Mouse (Mus musculus) spleen, adult 2 months (tissue): Measurements from ENCODE around the gene Mknk1. TPM values are rescaled to one million over a fixed set of nuclear protein-coding genes. Genes with fewer than 3 reads are reported as not detected.

Experiments
- DNase-seq, 2 experiments: peaks; one replicate each; pipeline versions ENCODE4 v3.0.0 to v3.0.0-alpha.2; 2012 to 2021; ENCODE audit warnings: low spot score in 2 of 2, low read depth in 1 of 2
- H3K27ac ChIP-seq: fragments of 200-500 bp; 2 replicates; pipeline ENCODE4 v1.5.1; 2012; ENCODE audit warnings: low read length, inconsistent platforms; ENCODE audit not compliant: insufficient read depth
- H3K27me3 ChIP-seq: fragments of 200-500 bp; 2 replicates; pipeline ENCODE4 v1.6.1; 2012; ENCODE audit warnings: mild to moderate bottlenecking, moderate library complexity, low read length, inconsistent platforms; ENCODE audit not compliant: control insufficient read depth, insufficient read depth
- H3K36me3 ChIP-seq: fragments of 200-500 bp; 2 replicates; pipeline ENCODE4 v1.6.1; 2012; ENCODE audit warnings: mild to moderate bottlenecking, low read length, inconsistent platforms; ENCODE audit not compliant: control insufficient read depth, insufficient read depth
- H3K4me1 ChIP-seq: fragments of 200-500 bp; 2 replicates; pipeline ENCODE4 v1.6.1; 2011; ENCODE audit warnings: inconsistent platforms; ENCODE audit not compliant: control insufficient read depth, insufficient read depth, insufficient read length
- H3K4me3 ChIP-seq: fragments of 200-500 bp; 2 replicates; pipeline ENCODE4 v1.5.1; 2011; ENCODE audit warnings: mild to moderate bottlenecking, inconsistent platforms; ENCODE audit not compliant: insufficient read depth, insufficient read length; ENCODE audit errors: extremely low read depth
- CTCF ChIP-seq: fragments of 200-500 bp; IDR thresholded peaks from 2 replicates; pipeline ENCODE4 v1.5.1; 2011; ENCODE audit warnings: mild to moderate bottlenecking, inconsistent platforms; ENCODE audit not compliant: insufficient read depth, insufficient read length, insufficient replicate concordance; ENCODE audit errors: extremely low read depth
- POLR2A ChIP-seq: fragments of 200-500 bp; IDR thresholded peaks from 2 replicates; pipeline ENCODE4 v1.6.1; 2011; ENCODE audit warnings: low read depth, low read length, inconsistent platforms
- WGBS: fragments of 180-500 bp; shearing (Covaris S2); methylation state at CpG from one replicate; pipeline ENCODE4 v1.1.7; 2018; 5-methylcytosine and 5-hydroxymethylcytosine counted together
- polyA plus RNA-seq: library from polyadenylated mRNA; depleted of rRNA; stranded (reverse); fragments of >200 nt; gene quantifications from 2 replicates; pipeline ENCODE4 v1.2.3, GENCODE M21; 2012; rRNA removed

The Mknk1 gene
- polyA plus RNA-seq, 1 experiment, result 68.2 TPM

- H3K36me3 ChIP-seq, result no peaks in the 10 kb centered on the region
- no peaks in the 10 kb centered on the region for H3K4me1 ChIP-seq
- TF ChIP-seq CTCF (no peak), POLR2A (no peak)
- no peak for DNase-seq
- 86% methylated on average over 16 of the region's 16 CpGs for WGBS
- no peak overlapping the region for H3K4me3 ChIP-seq
- H3K27ac ChIP-seq, result no peak overlapping the region
- H3K27me3 ChIP-seq, result 0 out of 2 replicates have a peak, but pooled peaks cover 3% of the 10 kb centered on the region
Measured at GRCm38 (mm10) chr4:115919911-115920310, 80.9 kb downstream of the Mknk1 start.

- 0 out of 2 replicates have a peak, but pooled peaks cover 3% of the 10 kb centered on the region for H3K27me3 ChIP-seq
- no peak for DNase-seq
- no peak for TF ChIP-seq POLR2A
- no peak for TF ChIP-seq CTCF
- no peak overlapping the region for H3K4me3 ChIP-seq
- no peak overlapping the region for H3K27ac ChIP-seq
- 80% methylated on average over 5 of the region's 5 CpGs for WGBS
- no peaks in the 10 kb centered on the region for H3K4me1 ChIP-seq
- no peaks in the 10 kb centered on the region for H3K36me3 ChIP-seq
Measured at GRCm38 (mm10) chr4:115922688-115923087, 83.7 kb downstream of the Mknk1 start.

GRCm38 (mm10) chr4:115923262-115923880 lies 84.4 kb downstream of the Mknk1 start:
- H3K36me3 ChIP-seq, result no peaks in the 10 kb centered on the region
- no peak for TF ChIP-seq CTCF
- no peak for TF ChIP-seq POLR2A
- 79% methylated on average over 16 of the region's 16 CpGs for WGBS
- H3K4me1 ChIP-seq, result no peaks in the 10 kb centered on the region
- H3K27ac ChIP-seq, result no peak overlapping the region
- H3K27me3 ChIP-seq, result no peaks in the 10 kb centered on the region
- DNase-seq, result no peak
- no peak overlapping the region for H3K4me3 ChIP-seq

GRCm38 (mm10) chr4:115927637-115928036 lies 88.6 kb downstream of the Mknk1 start:
- Histone ChIP-seq H3K36me3 (no peaks in the 10 kb centered on the region), H3K4me3 (no peak overlapping the region), H3K4me1 (no peaks in the 10 kb centered on the region), H3K27me3 (no peaks in the 10 kb centered on the region), H3K27ac (no peak overlapping the region)
- TF ChIP-seq POLR2A (no peak), CTCF (no peak)
- 52% methylated on average over 7 of the region's 7 CpGs for WGBS
- DNase-seq, result no peak

Other genes starting within 250 kb of the Mknk1 start
- gene Cyp4a32, start 238.2 kb upstream of the Mknk1 start, polyA plus RNA-seq, result not detected in 2 replicates
- 9.5 and 9.8 TPM in 2 replicates for gene Cyp4b1, start 191.5 kb upstream of the Mknk1 start, polyA plus RNA-seq
- 12.8 and 19.6 TPM in 2 replicates for gene Efcab14, start 101.5 kb upstream of the Mknk1 start, polyA plus RNA-seq
- 0.14 and 0.32 TPM in 2 replicates for gene Tex38, start 58.2 kb upstream of the Mknk1 start, polyA plus RNA-seq
- gene Atpaf1, start 54.4 kb upstream of the Mknk1 start, polyA plus RNA-seq, result 20.2 and 35.6 TPM in 2 replicates
- gene Mob3c, start 11.1 kb upstream of the Mknk1 start, polyA plus RNA-seq, result 34.5 and 43.3 TPM in 2 replicates
- not detected in 2 replicates for gene Kncn, start 45.2 kb downstream of the Mknk1 start, polyA plus RNA-seq
- not detected in 2 replicates for gene 6430628N08Rik, start 51.5 kb downstream of the Mknk1 start, polyA plus RNA-seq
- not detected in 2 replicates for gene Dmbx1, start 100.7 kb downstream of the Mknk1 start, polyA plus RNA-seq
- 25.7 and 31.3 TPM in 2 replicates for gene Faah, start 178.7 kb downstream of the Mknk1 start, polyA plus RNA-seq
- 8.2 and 9.3 TPM in 2 replicates for gene Nsun4, start 214.7 kb downstream of the Mknk1 start, polyA plus RNA-seq
- 44.5 and 48.9 TPM in 2 replicates for gene Uqcrh, start 235.9 kb downstream of the Mknk1 start, polyA plus RNA-seq
- gene Lrrc41, start 236.1 kb downstream of the Mknk1 start, polyA plus RNA-seq, result 22.4 and 35.3 TPM in 2 replicates